Mouse (Mus musculus) neural tube, embryonic 12.5 days (tissue): ENCODE data around the gene Ate1. TPM values are rescaled to one million over a fixed set of nuclear protein-coding genes. Genes with fewer than 3 reads are reported as not detected.
"Not testable (repeated sequence)": the region's sequence is repeated elsewhere in the genome, so short reads cannot be mapped to it uniquely, and the experiment has no call there.

Experiments
- ATAC-seq: fragments of 200-750 bp; cut with Nextera tagmentation; 2 replicates; pipeline ENCODE4 v1.8.0; 2017; ENCODE audit warnings: low read depth, mild to moderate bottlenecking, moderate TSS enrichment, moderate library complexity; ENCODE audit not compliant: low FRiP score
- H3K27ac ChIP-seq: fragments of 300-500 bp; sonication (generic); 2 replicates; pipeline ENCODE4 v1.5.1; 2016
- H3K27me3 ChIP-seq: fragments of 300-500 bp; sonication (generic); replicated peaks from 2 replicates; pipeline ENCODE4 v1.6.1; 2016; ENCODE audit warnings: mild to moderate bottlenecking
- H3K36me3 ChIP-seq: fragments of 300-500 bp; sonication (generic); 2 replicates; pipeline ENCODE4 v1.6.1; 2016; ENCODE audit warnings: mild to moderate bottlenecking
- H3K4me1 ChIP-seq: fragments of 300-500 bp; sonication (generic); 2 replicates; pipeline ENCODE4 v1.6.1; 2016
- H3K4me2 ChIP-seq: fragments of 300-500 bp; sonication (generic); replicated peaks from 2 replicates; pipeline ENCODE4 v1.6.1; 2016; ENCODE audit warnings: mild to moderate bottlenecking
- H3K4me3 ChIP-seq: fragments of 300-500 bp; sonication (generic); 2 replicates; pipeline ENCODE4 v1.5.1; 2016
- H3K9ac ChIP-seq: fragments of 300-500 bp; sonication (generic); 2 replicates; pipeline ENCODE4 v1.6.1; 2016; ENCODE audit warnings: mild to moderate bottlenecking
- H3K9me3 ChIP-seq: fragments of 300-500 bp; sonication (generic); 2 replicates; pipeline ENCODE4 v1.6.1; 2016; ENCODE audit warnings: mild to moderate bottlenecking
- WGBS: fragments of 180-500 bp; shearing (Covaris S2); methylation state at CpG from one replicate; pipeline ENCODE4 v1.1.7; 2016; 5-methylcytosine and 5-hydroxymethylcytosine counted together
- polyA plus RNA-seq: library from polyadenylated mRNA; unstranded; fragments of >200 nt; fragmentation: Nextera tagmentation; extraction: Ambion mirVana; gene quantifications from 2 replicates; pipeline ENCODE4 v1.2.1, GENCODE M21; 2016

Ate1 gene
- polyA plus RNA-seq, 1 experiment from 2014 or later = 62.7 TPM

DNA sequence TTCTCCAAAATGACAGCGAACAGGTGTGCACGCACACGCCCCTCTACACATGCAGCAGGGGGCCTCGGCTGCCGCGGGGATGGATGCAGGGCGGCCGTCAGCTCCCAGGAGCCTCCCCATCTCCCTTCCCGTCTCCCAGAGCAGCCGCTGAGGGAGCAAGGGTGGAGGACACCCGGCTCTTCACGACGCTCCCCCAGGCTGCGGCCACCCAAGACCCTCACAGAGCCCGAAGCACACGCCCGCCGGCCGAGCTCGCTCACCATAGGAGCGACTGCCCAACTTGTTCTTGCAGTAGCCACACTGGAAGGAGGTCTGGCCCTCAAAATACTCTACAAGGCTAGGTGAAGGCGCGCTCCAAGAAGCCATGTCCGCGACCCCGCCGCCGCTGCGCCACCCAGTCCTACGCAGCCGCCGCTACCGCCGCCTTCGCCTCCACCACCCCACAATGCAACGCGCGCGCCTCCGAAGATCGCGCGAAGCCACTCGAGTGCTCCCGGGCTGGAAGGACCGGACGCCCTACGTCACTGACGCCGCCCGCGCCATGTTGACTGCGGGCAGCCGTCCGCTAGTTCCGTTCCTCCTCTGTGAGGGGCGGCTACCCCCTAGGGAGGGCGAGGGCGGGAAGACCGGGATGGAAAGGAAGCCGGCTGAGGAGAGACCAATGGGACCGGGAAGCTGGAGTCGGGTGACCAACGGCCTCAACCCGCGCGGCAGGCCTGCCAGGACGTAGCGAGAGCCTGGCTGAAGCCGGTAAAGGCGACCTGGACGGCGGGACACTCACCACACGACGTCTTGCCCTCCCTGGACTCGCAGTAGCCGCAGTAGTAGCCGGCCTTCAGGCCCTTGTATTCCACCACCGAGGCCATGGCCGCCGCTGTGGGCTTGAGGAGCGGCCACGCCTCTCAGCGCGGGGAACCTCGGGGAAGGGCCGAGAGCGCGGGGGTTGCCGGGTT, 797 bp downstream of the Ate1 start:
- Histone ChIP-seq H3K27me3 (no peaks in the 10 kb centered on the region), H3K4me2 (peak overlapping the region; percentile 73), H3K4me3 (peak overlapping the region; percentile 80), H3K9ac (peak overlapping the region; percentile 89), H3K36me3 (no peaks in the 10 kb centered on the region; the same call in 1 of the 2 replicates), H3K9me3 (no peaks in the 10 kb centered on the region), H3K27ac (peak overlapping the region; percentile 91), H3K4me1 (peaks cover 20% of the 10 kb centered on the region)
- under 1% methylated on average over 90 of the region's 90 CpGs for whole genome bisulfite sequencing
- peak; percentile 97 for ATAC-seq

- WGBS = 48% methylated on average over 26 of the region's 26 CpGs
- Histone ChIP-seq H3K27ac (peak overlapping the region; percentile 77; the same call in 1 of the 2 replicates), H3K4me2 (peak overlapping the region; percentile 73)
These were observed 1.7 kb downstream of the Ate1 start for GRCm38 (mm10) chr7:130518213-130519095.

DNA sequence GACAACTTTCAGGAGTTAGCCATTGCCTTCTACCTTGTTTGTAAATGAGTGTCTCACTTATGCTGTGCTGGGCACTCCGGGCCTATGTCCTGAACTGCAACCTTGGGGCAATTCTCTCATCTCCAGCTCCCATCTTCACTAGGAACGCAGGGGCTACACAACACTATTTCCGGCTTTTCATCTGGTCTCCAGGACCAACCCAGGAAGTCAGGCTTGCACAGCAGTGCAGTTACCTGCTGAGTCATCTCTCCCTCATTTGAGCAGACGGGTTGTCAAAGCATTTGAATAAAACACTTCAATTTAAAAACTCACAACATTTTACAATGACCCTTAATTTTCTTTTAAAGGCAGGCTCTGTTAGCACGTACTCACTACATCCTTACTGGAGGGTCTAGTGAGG, 9.9 kb downstream of the Ate1 start:
- no peak for ATAC-seq
- Histone ChIP-seq H3K27ac (no peak overlapping the region), H3K4me3 (no peak overlapping the region), H3K9ac (no peak overlapping the region), H3K4me1 (no peaks in the 10 kb centered on the region), H3K9me3 (no peaks in the 10 kb centered on the region), H3K27me3 (no peaks in the 10 kb centered on the region), H3K4me2 (no peak overlapping the region), H3K36me3 (peaks cover 49% of the 10 kb centered on the region)
- WGBS = 95% methylated on average over 5 of the region's 5 CpGs

More at GRCm38 (mm10) chr7:130518213-130519095, 1.7 kb downstream of the Ate1 start:
- peak overlapping the region; percentile 89 for H3K9ac ChIP-seq
- peaks cover 20% of the 10 kb centered on the region for H3K4me1 ChIP-seq
- H3K36me3 ChIP-seq = peaks cover 2% of the 10 kb centered on the region
- peak overlapping the region; percentile 80 for H3K4me3 ChIP-seq
- H3K9me3 ChIP-seq = no peaks in the 10 kb centered on the region
- ATAC-seq = no peak
- H3K27me3 ChIP-seq = no peaks in the 10 kb centered on the region

DNA sequence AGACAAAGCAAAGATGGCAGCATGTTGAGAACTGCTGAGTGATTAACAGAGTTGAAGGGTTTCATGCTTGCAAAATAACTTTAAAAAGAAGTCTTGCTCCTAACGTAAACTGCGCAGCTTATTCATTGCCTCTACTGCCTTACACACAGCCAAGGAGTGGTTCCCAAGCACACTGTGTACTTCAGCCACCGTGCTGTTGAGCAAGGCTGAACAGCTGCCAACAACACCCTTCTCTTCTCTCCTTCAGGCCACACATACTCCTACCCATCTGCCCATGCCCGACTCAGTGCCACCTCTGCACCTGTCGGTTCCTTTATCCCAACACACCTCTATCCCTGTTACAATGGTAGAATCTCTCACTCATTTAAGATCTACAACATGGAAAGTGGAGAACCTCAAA, 17.2 kb downstream of the Ate1 start:
- no peaks in the 10 kb centered on the region for H3K9me3 ChIP-seq
- 93% methylated on average over 5 of the region's 5 CpGs for WGBS
- no peak overlapping the region for H3K9ac ChIP-seq
- no peak overlapping the region for H3K4me2 ChIP-seq
- no peaks in the 10 kb centered on the region for H3K27me3 ChIP-seq
- peaks cover 55% of the 10 kb centered on the region for H3K36me3 ChIP-seq
- H3K27ac ChIP-seq = no peak overlapping the region
- no peak overlapping the region for H3K4me3 ChIP-seq
- no peak for ATAC-seq
- no peaks in the 10 kb centered on the region for H3K4me1 ChIP-seq

- no peak for ATAC-seq
- Histone ChIP-seq H3K27me3 (no peaks in the 10 kb centered on the region), H3K9me3 (no peaks in the 10 kb centered on the region), H3K4me3 (no peak overlapping the region), H3K4me2 (no peak overlapping the region), H3K27ac (no peak overlapping the region), H3K4me1 (no peaks in the 10 kb centered on the region), H3K9ac (no peak overlapping the region), H3K36me3 (peaks cover 43% of the 10 kb centered on the region)
- WGBS = 81% methylated on average over 1 of the region's 1 CpGs
These were observed 18.7 kb downstream of the Ate1 start for GRCm38 (mm10) chr7:130501499-130501898.

DNA sequence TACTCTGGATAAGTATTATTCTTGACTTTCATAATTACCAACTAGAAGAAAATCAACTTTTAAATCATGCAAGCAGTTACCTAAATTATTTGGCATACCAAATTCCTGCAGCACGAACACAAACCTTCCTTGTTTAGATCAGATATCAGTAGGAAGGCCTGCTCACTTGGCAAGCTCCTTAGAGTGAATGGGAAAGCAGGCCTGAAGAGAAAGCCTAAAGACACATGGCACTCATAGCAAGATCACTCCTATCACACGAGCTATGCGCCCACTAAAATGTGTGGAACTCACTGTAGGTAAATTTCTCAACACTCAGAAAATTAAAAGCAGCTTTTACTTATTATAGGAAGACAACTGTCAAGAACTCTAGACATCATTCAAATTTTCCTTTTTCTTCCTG, 26.8 kb downstream of the Ate1 start:
- 95% methylated on average over 3 of the region's 3 CpGs for WGBS
- Histone ChIP-seq H3K4me2 (no peak overlapping the region), H3K27ac (no peak overlapping the region), H3K27me3 (no peaks in the 10 kb centered on the region), H3K36me3 (no peaks in the 10 kb centered on the region), H3K9ac (no peak overlapping the region), H3K9me3 (no peaks in the 10 kb centered on the region), H3K4me3 (no peak overlapping the region), H3K4me1 (no peaks in the 10 kb centered on the region; the same call in 1 of the 2 replicates)
- ATAC-seq = no peak

- Histone ChIP-seq H3K27me3 (no peaks in the 10 kb centered on the region), H3K36me3 (peaks cover 6% of the 10 kb centered on the region; the same call in 1 of the 2 replicates), H3K4me2 (no peak overlapping the region), H3K27ac (no peak overlapping the region), H3K9me3 (no peaks in the 10 kb centered on the region), H3K4me3 (no peak overlapping the region), H3K4me1 (no peaks in the 10 kb centered on the region; the same call in 1 of the 2 replicates), H3K9ac (no peak overlapping the region)
- no peak for ATAC-seq
These were observed 28.1 kb downstream of the Ate1 start for GRCm38 (mm10) chr7:130492026-130492425.

DNA sequence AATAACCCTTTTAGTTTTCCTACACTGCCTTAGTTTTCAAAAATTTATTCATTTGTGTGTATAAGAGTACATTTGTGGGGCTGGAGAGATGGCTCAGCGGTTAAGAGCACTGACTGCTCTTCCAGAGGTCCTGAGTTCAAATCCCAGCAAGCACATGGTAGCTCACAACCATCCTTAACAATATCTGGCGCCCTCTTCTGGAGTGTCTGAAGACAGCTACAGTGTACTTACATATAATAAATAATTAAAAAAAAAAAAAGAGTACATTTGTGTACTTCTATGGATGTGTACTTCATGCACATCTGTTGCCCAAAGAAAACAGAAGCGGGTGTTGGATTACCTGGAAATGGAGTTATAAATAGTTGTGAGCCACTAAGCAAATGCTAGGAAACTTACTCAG, 41.2 kb downstream of the Ate1 start:
- H3K27me3 ChIP-seq, H3K9ac ChIP-seq, H3K4me3 ChIP-seq, ATAC-seq, H3K27ac ChIP-seq, H3K9me3 ChIP-seq, H3K4me2 ChIP-seq, H3K4me1 ChIP-seq: not testable (repeated sequence)
- H3K36me3 ChIP-seq = peaks cover 13% of the 10 kb centered on the region
- WGBS = 92% methylated on average over 3 of the region's 3 CpGs

DNA sequence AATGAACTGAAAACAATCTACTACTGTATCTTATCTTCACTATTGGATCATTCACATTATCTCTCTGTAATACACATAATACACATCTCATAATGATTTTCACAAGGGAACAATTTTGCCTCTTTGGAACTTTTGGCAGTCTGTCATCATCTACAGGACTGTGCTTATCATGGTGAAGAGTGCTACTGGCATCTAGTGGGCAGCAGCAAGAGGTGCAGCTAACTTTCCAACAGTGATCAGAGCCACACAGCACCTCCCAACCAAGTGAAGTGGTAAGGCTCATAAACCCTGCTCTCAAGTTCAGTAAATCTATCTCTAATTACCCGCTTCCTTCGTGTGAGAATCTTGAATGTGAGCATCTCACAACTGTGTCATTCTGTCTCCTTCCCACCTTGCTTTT, 44.2 kb downstream of the Ate1 start:
- H3K4me2 ChIP-seq = no peak overlapping the region
- H3K9ac ChIP-seq = no peak overlapping the region
- peaks cover 23% of the 10 kb centered on the region for H3K4me1 ChIP-seq
- WGBS = 17% methylated on average over 2 of the region's 2 CpGs
- no peak overlapping the region for H3K4me3 ChIP-seq
- H3K27ac ChIP-seq = no peak overlapping the region
- H3K27me3 ChIP-seq = no peaks in the 10 kb centered on the region
- no peaks in the 10 kb centered on the region for H3K9me3 ChIP-seq
- 0 out of 2 replicates have a peak, but pooled peaks have one; percentile 21 for ATAC-seq
- H3K36me3 ChIP-seq = peaks cover 8% of the 10 kb centered on the region

DNA sequence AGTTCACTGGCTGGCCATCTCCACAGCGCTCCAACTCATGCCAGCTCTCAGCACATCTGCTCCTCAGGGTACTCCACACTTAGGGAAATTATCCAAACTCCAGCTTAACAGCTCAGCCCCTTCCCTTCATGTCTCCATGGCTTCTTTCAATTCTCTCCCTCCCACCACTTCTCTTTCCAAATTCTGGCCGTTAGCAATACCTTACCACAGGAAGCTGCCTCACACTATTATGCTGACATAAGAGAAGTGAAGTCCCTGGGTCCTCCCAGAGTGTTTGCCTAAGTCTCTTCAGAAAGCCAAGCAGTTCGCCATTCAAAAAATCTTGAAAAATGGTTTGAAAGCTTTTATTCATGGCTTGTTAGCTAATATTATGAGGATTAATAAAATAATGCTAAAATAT, 46.3 kb downstream of the Ate1 start:
- no peak overlapping the region for H3K4me3 ChIP-seq
- no peaks in the 10 kb centered on the region for H3K9me3 ChIP-seq
- no peak overlapping the region for H3K9ac ChIP-seq
- no peak overlapping the region for H3K4me2 ChIP-seq
- ATAC-seq = no peak
- no peak overlapping the region for H3K27ac ChIP-seq
- H3K4me1 ChIP-seq = peaks cover 32% of the 10 kb centered on the region
- 65% methylated on average over 3 of the region's 3 CpGs for WGBS
- H3K36me3 ChIP-seq = no peaks in the 10 kb centered on the region
- H3K27me3 ChIP-seq = no peaks in the 10 kb centered on the region

- H3K4me3 ChIP-seq = no peak overlapping the region
- H3K27ac ChIP-seq = no peak overlapping the region
- H3K36me3 ChIP-seq = no peaks in the 10 kb centered on the region
- WGBS = 12% methylated on average over 6 of the region's 6 CpGs
- peaks cover 32% of the 10 kb centered on the region for H3K4me1 ChIP-seq
- no peak overlapping the region for H3K9ac ChIP-seq
- no peak overlapping the region for H3K4me2 ChIP-seq
- H3K27me3 ChIP-seq = no peaks in the 10 kb centered on the region
- H3K9me3 ChIP-seq = no peaks in the 10 kb centered on the region
- ATAC-seq = 0 out of 2 replicates have a peak, but pooled peaks have one; percentile 37
These were observed 47.5 kb downstream of the Ate1 start for GRCm38 (mm10) chr7:130472683-130473082.

DNA sequence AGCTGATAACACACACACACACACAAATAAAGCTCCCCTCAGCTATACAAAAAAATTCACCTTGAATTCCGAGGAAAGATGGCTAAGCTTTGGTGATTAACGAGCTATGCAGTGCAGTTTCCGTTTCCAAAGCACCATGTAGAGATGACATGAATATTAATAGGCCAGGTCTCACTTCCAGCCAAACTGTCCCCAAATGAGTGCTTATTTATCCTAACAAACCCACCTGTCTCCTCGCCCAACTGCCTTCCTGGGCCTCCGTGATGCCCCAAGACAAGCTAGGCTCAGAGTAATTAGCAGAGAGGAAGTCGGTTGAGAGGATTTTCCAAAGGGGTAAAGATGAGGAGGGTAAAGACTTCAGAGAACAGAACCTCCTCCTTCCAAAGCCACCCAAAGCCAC, 49.1 kb downstream of the Ate1 start:
- Histone ChIP-seq H3K4me2 (no peak overlapping the region), H3K9me3 (no peaks in the 10 kb centered on the region), H3K4me3 (no peak overlapping the region), H3K27ac (no peak overlapping the region), H3K36me3 (peaks cover under 1% of the 10 kb centered on the region; the same call in 1 of the 2 replicates), H3K27me3 (no peaks in the 10 kb centered on the region), H3K4me1 (peaks cover 32% of the 10 kb centered on the region), H3K9ac (no peak overlapping the region)
- WGBS = 28% methylated on average over 6 of the region's 6 CpGs
- ATAC-seq = no peak
